Mouse (Mus musculus) embryo, embryonic 9.5 days (tissue): ENCODE measurements around the gene Tctn3.

Experiments used
- DNase-seq: peaks from one replicate; pipeline ENCODE4 v3.0.0-alpha.2; 2017; ENCODE audit errors: extremely low spot score

Gene Tctn3

DNA sequence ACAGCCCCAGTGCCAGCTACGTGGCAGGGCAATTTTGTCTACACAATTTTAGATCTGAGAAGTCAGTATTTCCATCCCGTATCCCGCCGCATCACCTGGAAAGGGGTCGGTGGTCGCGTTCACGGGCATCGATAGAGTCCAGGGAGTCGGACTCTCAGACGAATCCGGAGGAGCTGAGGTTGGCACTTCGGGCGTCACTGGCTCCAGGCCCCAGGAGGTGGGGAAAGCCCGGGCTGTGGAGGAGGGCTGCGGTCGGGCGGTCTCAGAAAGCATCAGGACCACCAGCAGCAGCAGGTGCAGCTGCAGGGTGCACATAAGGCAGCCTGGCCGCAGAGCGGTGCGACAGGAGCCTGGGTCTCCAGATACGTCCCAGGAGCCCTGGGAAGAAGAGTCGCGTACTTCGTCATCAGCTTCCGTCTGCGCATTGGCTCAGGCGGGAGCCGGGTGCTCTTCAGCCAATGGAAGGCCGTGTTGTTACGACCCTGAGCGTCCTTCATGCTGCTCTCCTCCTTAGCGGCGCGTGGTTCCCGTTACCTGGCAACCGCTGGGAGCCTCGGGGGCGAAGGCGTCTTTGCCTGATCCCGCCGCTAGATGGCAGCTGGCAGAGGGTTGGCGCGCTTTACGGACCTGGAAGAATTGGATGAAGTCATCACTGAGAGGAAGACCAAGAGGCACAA lies at the start of gene Tctn3, which contains the start of gene Entpd1:
TSS of gene Tctn3 (minus strand) at position 404 of the 677 bp plus-strand sequence.
TSS of gene Entpd1 (plus strand) at position 537 of the 677 bp plus-strand sequence.
- peak; percentile 97 for DNase-seq

DNA sequence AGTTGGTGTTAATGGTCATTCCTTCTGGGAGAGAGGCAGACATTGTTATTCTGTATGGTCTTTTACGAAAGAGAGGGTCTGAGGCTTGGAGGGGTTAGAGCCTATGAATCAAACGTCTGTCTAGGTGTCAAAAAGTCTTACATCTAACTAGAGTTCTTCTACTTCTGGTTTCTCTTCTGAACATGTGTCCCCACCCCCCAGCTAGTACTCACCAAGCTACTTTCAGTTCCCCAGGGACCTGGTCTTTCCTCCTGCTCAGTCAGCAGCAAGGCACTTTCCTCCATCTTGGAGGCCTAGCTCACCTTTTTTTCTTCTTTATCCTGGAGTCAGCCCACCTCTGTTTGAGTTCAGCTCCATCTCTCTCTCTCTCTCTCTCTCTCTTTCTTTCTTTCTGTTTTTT lies 49.1 kb upstream of the Tctn3 start:
- DNase-seq, result no peak

DNA sequence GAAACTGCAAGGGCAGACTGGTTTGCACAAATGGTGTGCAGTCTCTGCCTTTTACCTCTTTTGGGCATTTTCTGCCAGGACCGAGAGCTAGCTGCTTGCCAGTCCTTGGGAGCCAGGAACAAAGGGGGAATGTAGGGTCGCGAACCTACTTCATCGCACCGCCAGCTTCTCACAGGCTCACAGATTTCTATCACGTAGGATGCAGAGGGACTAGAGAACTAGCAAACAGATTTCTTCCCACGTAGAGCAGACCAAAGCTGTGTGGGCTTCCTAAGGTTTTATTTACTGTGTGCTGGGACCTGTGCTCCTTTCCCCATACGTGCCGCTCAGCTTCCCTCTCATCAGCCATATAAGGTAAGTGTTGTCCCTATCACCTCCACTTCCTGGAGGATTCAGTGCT lies 48.5 kb upstream of the Tctn3 start:
- no peak for DNase-seq

DNA sequence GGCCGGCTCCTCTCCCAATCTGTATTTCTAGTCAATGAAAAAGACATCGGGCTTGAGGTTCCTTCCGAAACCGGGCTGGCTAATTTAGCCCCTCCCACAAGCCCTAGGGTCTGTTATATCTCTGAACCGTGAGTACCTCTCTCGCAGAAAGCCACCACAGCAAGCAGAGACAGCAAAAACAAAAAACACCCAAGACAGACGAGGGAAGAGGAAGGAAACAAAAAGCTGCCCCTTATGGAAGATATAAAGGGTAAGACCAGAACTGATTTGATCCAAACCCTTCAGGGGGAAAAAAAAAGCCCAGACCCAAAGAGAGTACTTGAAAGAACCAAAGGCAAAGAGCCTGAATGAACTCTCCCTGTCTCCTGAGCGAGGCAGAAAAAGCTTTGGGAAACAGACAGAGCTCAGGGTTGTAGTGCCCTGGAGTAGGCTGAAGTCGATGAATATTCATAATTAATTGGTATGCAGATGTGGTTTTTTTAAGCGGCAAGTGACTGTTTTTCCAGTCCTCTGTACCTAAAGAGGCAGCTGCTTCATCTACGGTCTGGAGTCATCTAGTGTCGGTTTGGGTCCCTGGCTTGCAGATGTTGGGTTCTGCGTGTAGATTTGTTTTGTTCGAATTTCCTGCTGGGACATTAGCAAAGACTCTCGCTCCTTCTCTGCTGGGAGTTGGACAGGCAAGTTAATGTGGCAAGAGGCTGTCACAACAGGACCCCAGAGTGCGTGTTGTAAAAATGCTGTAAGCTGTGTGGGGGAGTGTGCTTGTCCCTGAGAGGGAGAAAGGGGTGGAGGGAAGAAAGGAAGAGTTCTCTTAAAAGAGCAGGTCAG lies 47.8 kb upstream of the Tctn3 start:
- DNase-seq, result peak; percentile 54

DNA sequence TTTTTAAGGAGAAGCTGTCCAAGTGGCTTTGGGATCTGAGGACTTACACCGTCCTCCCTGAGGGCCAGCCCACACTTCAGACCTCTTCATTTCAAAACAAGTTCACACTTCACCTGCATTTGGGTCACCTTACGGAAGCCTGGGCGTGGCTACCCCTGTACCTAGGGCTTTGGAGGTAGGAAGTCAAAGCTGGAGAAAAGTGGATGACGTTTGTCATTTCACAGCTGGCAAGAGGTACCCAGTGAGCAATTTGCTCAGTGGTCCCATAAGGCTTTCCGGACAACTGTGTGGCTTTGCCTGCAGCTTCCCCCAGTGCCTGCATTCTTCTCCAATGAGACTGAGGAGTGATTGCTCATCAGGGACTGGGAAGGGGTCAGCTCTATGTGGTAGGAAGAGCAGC lies 46.9 kb upstream of the Tctn3 start:
- no peak for DNase-seq

DNA sequence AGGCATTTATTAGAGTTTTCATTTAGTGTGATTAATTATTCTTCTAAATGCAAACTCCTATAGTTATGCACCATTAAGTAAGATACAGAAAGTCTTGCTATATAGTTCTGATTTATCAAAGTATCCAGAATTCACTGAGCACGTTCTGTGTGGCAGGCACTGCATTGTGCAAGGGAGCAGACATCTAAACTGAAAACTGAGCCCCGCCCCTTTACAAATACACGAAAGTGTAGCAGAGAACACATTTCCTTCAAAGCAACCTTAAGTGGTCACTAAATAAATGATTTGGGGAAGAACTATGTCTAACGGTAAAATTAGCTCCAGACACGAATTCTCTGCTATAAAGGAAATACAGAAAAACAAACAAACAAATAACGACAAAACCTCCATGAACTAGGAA lies 46.2 kb upstream of the Tctn3 start:
- DNase-seq, result no peak

DNA sequence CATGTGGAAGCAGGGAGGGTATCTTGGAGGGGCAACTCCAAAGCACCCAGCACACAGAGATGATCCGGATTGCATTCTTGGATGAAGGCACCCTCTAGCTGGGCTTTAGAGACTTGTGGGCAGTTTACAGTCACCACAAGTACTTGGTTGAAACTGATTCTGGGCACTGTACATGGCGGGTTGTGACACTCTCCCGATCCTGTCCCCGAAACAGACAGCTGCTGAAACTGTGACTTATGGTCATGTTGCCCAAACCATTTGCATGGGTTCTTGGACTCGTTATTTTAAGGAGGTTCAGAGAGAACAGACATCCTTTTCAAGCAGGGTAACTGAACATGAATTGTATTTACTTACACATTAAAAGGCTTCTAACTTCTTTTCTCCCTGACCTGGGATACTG lies 44.2 kb upstream of the Tctn3 start:
- no peak for DNase-seq

DNA sequence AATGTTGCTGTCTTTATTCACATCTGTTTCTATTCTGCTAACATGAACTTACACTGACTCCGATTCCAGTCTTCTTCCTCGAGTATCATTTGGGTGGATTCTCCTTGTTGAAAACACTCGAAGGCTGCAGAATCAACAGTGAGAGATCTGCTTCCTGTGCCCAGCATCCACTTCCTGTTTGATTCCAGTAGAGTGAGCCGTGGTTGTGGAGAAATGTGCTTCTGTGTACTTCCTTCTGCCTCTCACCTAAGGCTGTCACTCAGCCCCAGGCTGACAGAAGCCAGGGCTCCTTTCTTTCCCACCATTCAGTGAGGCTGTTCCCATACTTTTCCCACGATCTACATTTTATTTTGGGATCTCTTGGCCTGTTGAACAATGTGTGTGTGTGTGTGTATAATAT lies 38.1 kb upstream of the Tctn3 start:
- DNase-seq, result no peak

DNA sequence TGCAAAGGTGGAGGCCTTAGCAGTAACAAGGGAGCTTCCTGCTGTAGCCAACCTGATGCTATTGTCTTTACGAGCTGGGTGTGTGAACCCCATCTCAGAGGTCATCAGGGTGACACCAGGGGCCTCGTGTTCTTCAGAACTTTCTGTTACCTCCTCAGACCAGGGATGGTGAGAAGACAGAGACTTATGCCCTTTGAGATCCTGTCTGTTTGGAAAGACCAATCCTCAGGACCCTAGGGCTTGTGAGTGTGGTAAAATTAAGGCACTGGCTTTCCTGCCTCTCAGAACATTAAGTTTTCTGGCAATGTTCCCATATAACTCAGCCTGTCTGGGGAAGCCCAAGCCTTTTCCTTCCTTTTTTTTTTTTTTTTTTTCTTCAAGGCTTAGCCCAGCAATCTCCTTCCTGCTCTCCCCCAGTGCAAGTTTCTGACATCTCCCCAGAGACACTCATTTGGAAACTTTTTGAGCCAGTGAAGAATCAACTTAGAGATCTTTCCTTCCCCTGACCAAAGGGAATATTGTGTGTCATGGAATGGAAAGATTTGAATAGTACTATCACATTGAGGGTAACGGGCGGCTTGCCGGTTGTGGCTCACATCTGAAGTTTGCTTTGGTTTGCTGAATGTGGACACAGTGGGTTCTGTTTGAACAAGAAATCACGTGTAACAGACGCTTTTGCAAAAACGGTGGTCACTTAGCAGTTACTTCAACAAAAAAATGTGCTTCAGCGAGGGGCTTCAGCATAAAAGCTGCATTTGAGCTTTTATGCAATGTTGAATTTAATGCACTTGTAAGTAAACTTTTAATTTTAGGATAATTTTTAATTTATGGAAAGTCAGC lies 35.5 kb upstream of the Tctn3 start:
- DNase-seq, result no peak

DNA sequence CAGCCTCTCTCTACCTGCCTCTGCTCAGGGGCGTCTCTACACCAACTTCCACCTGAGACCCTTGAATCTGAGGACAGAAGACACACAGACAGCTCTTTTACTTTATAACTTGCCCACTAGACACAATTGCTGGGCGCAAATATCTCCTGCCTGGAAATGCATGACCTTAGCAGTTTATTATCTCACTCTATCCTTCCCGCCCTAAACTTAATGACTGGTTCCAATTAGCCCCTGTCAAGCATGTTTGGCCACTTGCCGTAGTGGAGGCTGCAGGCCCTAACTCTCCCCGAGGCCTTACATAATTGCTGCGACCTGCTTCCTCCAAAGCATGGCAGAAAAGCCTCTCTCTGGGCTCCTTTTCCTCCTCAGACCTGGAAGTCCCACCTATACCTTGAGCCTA lies 34.3 kb upstream of the Tctn3 start:
- DNase-seq, result no peak

DNA sequence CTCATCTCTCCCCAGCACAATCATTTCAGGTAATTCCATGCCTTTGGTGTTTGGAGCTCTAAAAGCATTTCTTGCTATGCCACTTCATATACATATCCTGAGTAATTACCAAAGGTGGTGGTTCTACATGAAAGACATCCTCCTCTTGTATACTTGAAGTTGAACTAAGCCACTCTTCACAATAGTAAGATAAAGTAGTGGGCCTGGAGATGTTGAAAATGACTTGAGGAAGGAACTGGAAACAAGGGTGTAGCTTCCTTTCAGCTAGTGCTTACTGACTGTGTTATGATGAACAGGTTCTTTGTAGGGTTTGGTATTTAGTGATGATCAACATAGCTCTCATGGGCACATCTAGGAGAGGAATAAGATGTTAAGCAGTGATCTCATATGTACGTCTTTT lies 31.8 kb upstream of the Tctn3 start:
- no peak for DNase-seq

DNA sequence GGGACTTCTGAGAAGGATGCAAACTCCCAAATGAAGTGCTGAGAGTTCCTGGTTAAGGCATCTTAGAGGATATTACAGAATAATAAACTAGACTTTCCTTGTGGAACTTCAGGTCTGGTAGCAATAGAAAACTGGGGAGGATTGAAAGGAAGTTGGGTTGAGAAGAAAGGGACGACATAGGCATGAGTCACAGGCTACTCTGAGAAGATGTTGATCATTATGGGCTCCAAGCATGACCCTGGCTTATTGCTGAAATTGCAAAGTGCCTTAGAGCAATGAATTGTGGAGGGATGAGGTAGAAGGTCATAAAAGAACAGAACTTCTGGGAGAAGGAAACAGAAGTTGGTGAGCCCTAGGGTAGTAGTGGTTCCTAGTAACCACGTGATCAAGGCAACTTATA lies 28.8 kb upstream of the Tctn3 start:
- no peak for DNase-seq

DNA sequence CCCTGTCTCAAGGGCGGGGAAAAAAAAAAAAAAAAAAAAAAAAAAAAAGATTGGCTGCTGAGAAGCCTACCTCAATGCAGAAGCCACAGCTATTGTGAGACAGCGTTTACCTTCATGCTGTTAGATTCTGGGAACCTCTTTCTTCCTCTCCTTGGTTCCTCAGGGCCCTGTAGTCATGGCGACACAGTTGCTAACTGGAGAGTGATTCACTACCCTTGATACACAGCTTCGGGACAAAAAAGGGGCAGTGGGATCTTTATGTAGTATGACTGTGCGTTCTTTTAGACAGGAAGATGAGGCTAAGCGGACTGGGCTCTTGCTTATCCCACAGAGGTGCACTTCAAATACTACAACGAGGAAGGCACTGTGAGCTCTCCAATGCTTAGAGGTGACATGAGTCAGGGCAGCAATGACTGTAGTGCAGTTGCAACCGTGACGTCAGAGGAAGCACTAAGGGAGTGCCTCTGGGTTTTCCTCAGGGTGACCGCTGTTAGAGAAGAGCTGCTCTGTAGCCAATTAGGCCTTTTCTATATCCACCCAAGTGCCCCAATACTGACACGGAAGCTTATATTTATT lies 27.8 kb upstream of the Tctn3 start:
- DNase-seq, result no peak

DNA sequence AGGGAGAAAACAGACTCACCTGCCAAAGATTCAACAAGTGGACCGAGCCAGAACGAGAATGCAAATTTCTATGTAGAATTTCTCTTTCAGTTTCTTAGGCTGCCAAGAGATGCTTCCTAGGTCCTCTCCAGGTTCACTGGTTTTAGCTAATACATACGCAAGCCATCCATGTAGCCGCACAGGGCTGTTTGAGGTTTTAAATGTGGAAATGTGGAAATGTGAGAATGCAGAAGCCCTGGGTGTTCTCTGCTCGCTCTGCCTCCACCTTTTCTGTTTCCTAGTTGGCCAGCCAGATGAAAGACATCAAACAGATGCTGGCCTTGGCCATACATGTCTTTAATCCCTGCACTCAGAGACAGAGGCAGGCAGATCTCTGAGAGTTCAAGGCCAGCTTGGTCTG lies 26.5 kb upstream of the Tctn3 start:
- no peak for DNase-seq

DNA sequence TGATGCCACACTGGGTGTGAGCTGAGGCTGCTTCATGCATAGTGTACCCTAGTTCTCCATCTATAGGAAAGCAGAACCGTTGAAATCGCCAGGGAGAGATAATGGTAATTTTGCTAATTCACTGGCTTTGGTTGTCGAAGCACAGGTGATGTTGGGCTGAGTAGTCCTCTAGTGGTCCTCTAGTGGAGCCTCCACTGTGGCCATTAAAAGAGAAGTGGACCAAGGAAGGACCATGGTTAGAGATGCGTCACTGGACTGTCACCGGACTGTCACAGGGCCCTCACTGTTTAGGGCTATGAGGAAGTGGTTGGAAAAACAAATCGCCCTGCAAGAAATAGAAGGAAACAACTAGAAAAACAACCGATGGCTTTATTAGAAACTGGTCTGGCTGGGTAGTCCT lies 25.6 kb upstream of the Tctn3 start:
- no peak for DNase-seq

DNA sequence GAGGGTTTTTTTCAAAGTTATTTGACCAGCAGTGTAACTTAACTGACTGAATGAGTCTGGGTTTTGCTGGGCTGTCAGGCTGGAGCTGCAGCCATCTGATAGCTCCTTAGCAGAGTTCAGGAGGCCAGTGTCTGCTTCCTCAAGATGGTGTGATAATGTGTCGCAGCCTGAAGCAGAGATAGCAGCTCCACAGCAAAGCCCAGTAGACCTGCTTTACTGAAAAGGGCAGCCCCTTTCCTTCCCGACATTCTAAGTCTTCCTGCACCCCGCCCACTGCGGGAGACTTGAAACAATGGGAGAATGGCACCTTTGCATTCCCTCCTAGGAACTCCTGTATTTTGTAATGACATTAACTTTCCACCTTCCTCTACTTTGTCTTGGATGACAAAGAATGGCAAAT lies 25.1 kb upstream of the Tctn3 start:
- no peak for DNase-seq

DNA sequence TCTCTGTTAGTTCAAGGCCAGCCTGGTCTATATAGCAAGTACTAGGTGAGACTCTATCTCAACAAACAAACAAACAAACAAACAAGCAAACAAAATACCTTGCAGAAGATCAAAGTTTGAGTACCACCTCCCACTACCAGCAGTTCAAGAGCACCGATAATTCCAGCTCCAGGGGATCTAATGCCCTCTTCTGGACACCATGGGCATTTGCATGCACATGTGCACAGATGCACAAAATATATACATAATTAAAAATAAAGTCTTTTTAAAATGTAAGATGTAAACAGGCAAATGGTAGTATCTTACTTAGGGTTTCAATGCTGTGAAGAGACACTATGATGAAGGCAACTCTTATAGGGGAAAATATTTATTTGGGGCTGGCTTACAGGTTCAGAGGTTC lies 21.1 kb upstream of the Tctn3 start:
- DNase-seq, result no peak

DNA sequence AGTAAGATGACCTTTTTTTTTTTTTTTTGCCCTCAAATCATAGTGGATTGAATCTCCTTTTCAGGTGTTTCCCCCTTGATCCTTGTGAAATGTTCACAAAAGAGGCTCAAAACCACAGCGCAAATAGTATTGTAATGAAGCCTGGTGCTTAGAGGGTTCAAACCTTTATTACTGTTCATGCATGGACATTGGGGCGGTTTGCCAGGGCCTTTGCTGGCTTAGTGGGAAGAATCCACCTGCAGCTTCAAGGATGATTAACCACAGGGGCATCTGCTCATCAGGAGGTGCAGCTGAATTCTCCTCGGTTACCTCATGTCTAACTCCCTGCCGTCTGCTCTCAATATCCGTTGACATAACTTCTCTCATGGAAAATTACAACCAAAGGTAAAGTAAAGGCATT lies 20.6 kb upstream of the Tctn3 start:
- DNase-seq, result no peak

DNA sequence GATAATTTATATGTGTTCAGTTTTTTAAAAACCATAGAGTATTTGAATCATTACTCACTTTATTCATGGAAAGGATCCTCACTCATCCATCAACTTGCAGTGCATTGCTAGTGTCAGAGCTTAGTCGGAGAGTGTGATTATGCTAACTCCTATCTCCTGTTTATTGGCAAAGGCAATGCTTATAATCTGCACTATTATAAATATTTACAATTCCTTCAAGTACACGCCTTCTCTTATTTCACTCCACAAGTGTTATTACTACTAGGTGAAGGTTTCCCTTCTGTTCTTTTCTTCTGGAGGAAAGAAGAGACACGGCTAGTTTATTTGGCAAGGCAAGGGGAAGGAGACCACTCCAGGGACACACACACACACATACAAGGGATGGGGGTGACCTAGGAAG lies 20.2 kb upstream of the Tctn3 start:
- DNase-seq, result no peak

DNA sequence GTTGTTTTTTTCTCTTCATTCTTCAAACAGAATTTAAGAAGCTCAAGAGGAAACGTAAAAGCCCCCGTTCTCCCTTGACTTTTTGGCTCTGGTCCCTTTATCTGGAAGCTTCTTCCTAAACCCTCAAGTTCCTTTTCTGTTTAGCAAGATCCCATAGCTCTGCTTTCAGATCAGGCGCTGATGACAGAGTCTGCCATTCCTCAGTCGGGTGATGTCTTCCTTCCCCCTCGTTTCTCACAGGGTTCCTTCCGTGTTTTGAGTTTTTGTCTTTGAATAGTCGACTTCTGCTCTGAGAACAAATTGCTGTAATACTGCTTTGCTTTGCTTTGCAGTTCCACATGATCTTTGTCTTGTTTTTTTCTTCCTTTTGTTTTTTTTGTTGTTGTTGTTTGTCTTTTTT lies 18.6 kb upstream of the Tctn3 start:
- no peak for DNase-seq

DNA sequence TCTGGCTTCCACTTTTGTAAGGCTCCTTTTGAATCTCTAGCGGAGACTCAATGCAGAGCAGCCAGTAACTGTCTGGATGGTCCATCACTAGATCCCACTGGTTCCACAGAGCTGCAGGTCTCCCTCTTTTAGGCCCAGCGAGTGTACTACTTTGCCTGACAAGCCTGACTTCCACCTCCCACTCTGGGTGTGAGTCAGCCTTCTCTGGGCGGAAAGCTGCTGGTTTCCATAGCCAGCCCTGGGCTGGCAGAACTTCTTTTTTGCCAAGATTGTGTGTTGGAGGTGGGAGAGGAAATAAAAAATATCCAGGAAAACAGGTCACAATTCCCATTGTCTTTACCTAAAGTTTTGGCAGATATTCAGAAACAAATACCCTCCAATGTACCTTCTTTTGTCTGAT lies 18.1 kb upstream of the Tctn3 start:
- no peak for DNase-seq

DNA sequence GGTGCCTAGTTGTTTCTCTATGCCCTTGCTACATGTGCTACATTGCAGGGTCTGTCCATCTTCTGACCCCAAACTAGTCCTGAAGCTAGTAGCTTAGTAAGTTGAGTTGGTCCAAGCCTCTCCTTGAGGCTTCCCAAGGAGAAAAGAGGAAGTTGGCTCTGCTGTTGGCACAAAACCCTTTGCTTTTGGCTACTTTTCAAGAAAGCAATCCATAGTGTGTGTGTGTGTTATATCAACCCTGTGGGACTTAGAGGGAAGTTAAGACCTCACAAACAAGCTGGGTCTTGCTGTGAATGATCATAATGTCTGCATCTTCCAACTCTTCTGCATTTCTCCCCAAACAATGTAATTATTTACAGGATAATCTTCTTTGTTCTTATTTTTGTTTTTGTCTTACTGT lies 16.9 kb upstream of the Tctn3 start:
- DNase-seq, result no peak
